Mouse (Mus musculus) gastrocnemius, adult 2 months (tissue): Measurements from ENCODE around the gene Saa2. TPM values are rescaled to one million over a fixed set of nuclear protein-coding genes. Genes with fewer than 3 reads are reported as not detected.
"Not testable (repeated sequence)": the region's sequence is repeated elsewhere in the genome, so short reads cannot be mapped to it uniquely, and the experiment has no call there.

Experiments
- DNase-seq: peaks from one replicate; pipeline ENCODE4 v3.0.0; 2022
- H3K27ac ChIP-seq: fragments of 200-600 bp; 2 replicates; pipeline ENCODE4 v1.8.1; 2022; ENCODE audit warnings: mild to moderate bottlenecking
- H3K4me3 ChIP-seq: fragments of 200-600 bp; 2 replicates; pipeline ENCODE4 v1.8.1; 2022; ENCODE audit warnings: mild to moderate bottlenecking, moderate library complexity
- CTCF ChIP-seq: fragments of 200-600 bp; IDR thresholded peaks from 2 replicates; pipeline ENCODE4 v1.8.1; 2022; ENCODE audit warnings: antibody characterized with exemption, mild to moderate bottlenecking, moderate library complexity
- intact Hi-C: fragments of 180-260 bp; cut with DNase I; formaldehyde crosslinking; loops from one replicate; pipeline ENCODE4 v1.15.1; 2025
- total RNA-seq, 2 experiments: library from RNA; stranded (reverse); gene quantifications; 2 replicates each; pipeline ENCODE4 v1.2.3; 2021

Saa2 gene
- total RNA-seq, 2 experiments from 2014 or later: not detected

GRCm38 (mm10) chr7:46732458-46732857 lies 19.1 kb upstream of the Saa2 start, which contains the start of gene Saa4:
Gene Saa4 (minus strand): TSS chr7:46732603.
- DNase-seq: no peak
- intact Hi-C loops: no loop called here
- Histone ChIP-seq H3K4me3 (no peak within 1 kb of the TSS), H3K27ac (no peak within 1 kb of the TSS)
- no peak for TF ChIP-seq CTCF

DNA sequence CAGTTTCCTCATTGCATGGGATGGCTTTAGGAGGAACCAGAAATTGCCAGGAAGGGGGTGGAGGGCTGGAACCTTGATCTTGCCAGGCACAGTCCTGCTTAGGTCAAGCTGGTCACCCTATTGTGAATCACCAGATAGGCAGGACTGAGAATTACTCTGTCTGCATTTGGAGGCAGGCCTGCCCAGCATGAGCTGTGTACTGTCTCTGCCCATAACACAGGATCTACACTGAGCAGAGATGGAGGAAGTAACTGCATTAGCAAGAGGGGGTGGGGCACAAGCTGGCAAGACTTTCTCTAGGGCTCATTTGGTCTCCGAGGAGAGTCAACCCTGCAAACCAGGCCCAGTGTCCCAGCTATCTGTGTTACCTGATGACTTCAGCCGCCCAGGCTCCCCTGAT lies 16.6 kb upstream of the Saa2 start:
- no peak overlapping the region for H3K4me3 ChIP-seq
- H3K27ac ChIP-seq: no peak overlapping the region
- no peak for DNase-seq
- no peak for TF ChIP-seq CTCF
- intact Hi-C loops: no loop called here

DNA sequence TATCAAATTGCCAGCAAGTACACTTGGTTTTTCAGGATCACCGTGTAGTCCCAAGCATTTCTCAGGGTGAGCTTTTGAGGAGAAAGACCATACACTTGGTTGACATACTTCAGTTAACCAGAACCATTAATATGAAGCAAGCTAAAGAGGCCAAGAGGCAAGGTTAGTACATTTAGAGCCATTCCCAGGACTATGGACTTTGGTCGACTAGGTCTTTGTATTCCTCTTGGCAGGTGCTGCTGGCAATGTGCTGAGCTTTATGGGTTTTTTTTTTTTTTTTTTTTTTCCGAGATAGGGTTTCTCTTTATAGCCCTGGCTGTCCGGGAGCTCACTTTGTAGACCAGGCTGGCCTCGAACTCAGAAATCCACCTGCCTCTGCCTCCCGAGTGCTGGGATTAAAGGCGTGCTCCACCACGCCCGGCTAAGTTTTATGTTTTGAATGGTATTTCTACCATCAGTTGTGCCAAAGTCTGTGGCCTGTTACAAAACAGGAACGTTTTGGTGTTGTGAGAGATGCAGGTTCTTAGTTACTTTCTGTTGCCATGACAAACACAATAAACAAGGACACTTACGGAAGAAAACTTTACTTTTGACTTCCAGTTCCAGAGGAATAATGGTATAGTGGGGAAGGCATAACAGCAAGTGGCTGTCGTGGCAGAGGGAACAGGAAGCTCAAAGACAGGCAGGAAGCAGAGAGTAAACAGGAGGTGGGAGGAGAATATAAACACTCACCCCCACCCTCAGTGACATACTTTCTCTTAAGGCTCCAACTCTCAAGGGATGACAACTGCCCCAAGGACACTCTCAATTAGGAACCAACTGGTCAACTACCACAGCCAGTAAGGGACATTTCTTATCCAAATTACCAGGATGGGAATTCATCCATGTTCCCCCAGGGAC lies 12.8 kb upstream of the Saa2 start:
- Histone ChIP-seq H3K27ac (no peak overlapping the region), H3K4me3 (no peak overlapping the region)
- intact Hi-C loops: no loop called here
- no peak for TF ChIP-seq CTCF
- no peak for DNase-seq

DNA sequence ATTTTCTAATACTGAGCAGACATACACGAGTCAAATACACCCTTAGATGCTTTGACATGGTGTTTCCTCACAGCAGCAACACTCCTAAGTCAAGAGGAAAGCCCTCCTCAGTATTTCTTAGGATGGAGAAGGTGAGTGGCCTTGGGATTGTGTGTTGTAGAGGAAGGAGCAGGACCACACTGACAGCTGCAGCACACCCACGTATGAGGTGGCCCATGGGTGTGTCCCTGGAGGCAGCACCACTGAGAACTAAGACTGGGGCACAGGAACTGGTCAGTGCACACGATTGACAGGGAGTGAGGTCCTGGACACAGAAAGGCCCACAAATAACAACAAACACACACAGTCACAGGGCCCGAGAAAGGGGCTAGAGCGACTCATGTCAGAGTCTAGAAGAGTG lies 11.5 kb upstream of the Saa2 start:
- H3K27ac ChIP-seq, H3K4me3 ChIP-seq, DNase-seq, intact Hi-C loops: not testable (repeated sequence)

GRCm38 (mm10) chr7:46742880-46743279 lies 8.7 kb upstream of the Saa2 start, which contains the start of gene Saa1:
Gene Saa1 (minus strand): TSS chr7:46742980.
- H3K27ac ChIP-seq, H3K4me3 ChIP-seq, intact Hi-C loops, DNase-seq: not testable (repeated sequence)

DNA sequence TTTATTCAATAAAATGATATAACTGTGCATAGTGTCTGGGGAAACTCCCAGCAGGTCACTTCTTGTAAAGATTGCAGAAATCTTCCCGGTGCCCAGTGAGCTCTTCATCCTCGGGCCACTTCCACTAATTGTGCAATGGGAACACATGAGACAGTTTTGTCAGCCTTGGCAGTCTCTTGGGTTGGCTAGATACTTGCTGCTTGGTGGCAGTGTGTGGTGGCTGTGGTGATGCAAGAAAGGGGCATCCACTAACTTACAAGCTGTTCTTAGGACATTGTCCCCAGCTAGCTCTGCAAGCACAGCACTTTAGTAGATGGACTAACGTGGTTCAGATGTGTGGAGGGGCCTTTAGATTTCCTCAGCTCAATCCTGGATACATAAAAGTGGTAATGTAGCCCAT lies 5.8 kb upstream of the Saa2 start:
- no peak for TF ChIP-seq CTCF
- DNase-seq: peak; percentile 46
- intact Hi-C loops: loop anchor here (2.0 kb wide), 1 partner anchor 25 kb away; no protein-coding TSS in a partner anchor
- peak overlapping the region; percentile 56 for H3K27ac ChIP-seq
- no peak overlapping the region for H3K4me3 ChIP-seq

- H3K27ac ChIP-seq: peak overlapping the region; percentile 56
- intact Hi-C loops: no loop called here
- no peak for TF ChIP-seq CTCF
- no peak overlapping the region for H3K4me3 ChIP-seq
- DNase-seq: peak; percentile 57
These were observed 5.2 kb upstream of the Saa2 start for GRCm38 (mm10) chr7:46746381-46746780.

- H3K27ac ChIP-seq: peak overlapping the region; percentile 40
- DNase-seq: peak; percentile 39
- H3K4me3 ChIP-seq: no peak overlapping the region
- intact Hi-C loops: no loop called here
- TF ChIP-seq CTCF: no peak
These were observed 3.1 kb upstream of the Saa2 start for GRCm38 (mm10) chr7:46748459-46748858.

DNA sequence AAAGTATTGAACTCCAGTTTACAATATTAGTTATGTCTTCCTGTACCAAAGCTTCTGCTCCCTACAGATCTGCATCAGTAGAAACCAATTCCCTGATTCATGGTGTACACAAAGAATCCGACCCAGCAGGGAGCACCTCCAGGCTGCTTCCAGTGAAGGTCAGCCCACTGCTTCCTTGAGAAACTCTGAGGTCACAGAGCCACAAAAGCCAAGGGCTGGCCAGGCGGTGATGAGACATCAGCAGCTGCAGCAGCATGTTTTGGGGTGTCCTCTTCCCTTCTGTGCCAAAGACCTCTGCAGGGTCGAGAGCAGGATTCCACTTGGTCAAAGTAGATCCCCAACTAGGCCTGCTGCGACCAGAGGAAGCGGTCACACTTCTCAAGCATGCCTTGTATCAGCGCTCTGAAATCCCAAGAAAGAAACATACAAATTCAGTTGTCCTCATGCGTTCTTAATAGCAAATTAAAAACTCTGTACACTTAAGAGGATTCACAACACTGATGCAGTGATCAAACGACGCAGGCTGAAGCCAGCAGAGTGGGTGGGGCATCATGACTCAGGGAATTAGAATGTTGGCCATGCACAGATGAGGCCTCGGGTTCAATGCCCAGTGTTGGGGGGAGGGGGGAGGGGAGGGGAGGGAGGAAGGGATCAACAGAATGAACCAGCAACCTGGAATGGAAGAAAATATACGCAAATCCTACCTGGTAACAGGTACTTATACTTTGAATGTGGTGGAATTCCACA lies 9.6 kb downstream of the Saa2 start:
- peak; percentile 35 for DNase-seq

GRCm38 (mm10) chr7:46762601-46763000 lies 11.0 kb downstream of the Saa2 start:
- TF ChIP-seq CTCF: no peak
- intact Hi-C loops: no loop called here
- DNase-seq: no peak
- no peak overlapping the region for H3K27ac ChIP-seq
- no peak overlapping the region for H3K4me3 ChIP-seq

More for the DNA sequence above, 9.6 kb downstream of the Saa2 start:
- intact Hi-C loops: no loop called here
- no peak overlapping the region for H3K4me3 ChIP-seq
- H3K27ac ChIP-seq: peak overlapping the region; percentile 20; the same call in 1 of the 2 replicates
- no peak for TF ChIP-seq CTCF

DNA sequence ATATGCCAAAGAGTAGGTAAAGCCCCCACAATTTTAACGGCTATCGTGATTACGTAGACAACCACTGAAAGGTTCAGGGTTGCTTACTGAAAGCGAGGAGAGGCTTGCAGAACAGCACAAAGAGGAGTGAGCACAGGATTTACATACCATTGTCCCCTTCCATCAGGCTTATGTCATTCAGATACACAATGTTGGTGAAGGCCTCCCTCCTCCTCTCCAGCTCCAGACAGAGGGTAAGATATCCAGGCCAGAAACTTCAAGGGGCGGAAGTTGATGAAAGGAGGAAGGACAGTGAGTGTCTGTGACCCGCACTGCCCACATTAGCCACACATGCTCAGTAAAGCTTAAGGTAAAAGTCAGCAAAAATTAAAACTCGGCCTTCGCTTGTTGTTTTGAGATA lies 13.1 kb downstream of the Saa2 start:
- Histone ChIP-seq H3K4me3 (no peak overlapping the region), H3K27ac (no peak overlapping the region)
- no peak for DNase-seq
- intact Hi-C loops: no loop called here
- no peak for TF ChIP-seq CTCF

DNA sequence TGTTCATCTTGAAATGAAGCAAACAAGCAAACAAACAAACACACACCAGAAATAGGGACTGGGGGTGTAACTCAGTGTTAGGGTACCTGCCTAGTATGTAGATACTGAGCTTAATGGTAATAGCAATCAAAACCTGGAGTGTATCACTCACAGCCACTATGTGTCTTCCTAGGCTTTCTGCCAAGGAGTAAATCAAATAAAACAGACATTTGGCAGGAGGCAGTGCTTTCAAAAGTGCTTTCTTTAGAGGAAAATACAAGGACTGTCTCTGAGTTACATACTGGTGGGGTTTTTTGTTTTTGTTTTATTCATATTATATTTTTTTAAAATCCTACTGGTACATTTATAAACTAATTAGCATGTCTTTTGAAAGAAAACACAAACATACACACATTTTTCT lies 15.8 kb downstream of the Saa2 start:
- Histone ChIP-seq H3K27ac (no peak overlapping the region), H3K4me3 (no peak overlapping the region)
- intact Hi-C loops: loop anchor here (1.0 kb wide), 1 partner anchor 52 kb away; the partner anchor contains the start of gene Saa3
- TF ChIP-seq CTCF: no peak
- no peak for DNase-seq

DNA sequence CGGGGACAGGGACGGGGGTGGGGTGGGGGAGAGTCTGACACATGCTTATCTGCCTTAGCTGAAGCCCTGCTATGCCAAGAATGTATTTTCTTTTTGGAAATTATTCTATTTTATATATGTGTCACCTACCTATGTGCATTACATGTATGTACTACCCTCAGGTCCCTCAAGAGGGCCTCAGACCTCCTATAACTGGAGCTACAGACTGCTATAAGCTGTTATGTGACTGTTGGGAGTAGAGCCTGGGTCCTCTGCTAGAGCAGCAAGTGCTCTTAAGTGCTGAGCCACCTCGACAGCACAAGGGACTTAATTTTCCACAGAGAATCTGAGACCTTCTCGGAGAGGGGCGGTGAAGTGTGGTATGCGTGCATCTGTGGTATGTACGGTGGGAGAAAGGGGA lies 16.9 kb downstream of the Saa2 start:
- no peak overlapping the region for H3K4me3 ChIP-seq
- intact Hi-C loops: no loop called here
- DNase-seq: no peak

More for the DNA sequence above, 16.9 kb downstream of the Saa2 start:
- no peak for TF ChIP-seq CTCF
- H3K27ac ChIP-seq: no peak overlapping the region
